Mouse (Mus musculus) hindbrain, embryonic 14.5 days (tissue): Measurements from ENCODE around the gene Nat10. TPM values are rescaled to one million over a fixed set of nuclear protein-coding genes. Genes with fewer than 3 reads are reported as not detected.

ENCODE experiments used
- ATAC-seq: fragments of 200-750 bp; cut with Nextera tagmentation; 2 replicates; pipeline ENCODE4 v1.8.0; 2017; ENCODE audit warnings: moderate number of reproducible peaks, mild to moderate bottlenecking, moderate TSS enrichment, moderate library complexity; ENCODE audit not compliant: low FRiP score
- DNase-seq: peaks from one replicate; pipeline ENCODE4 v3.0.0-alpha.2; 2015; ENCODE audit warnings: low spot score
- H3K27ac ChIP-seq: fragments of 300-500 bp; sonication (generic); 2 replicates; pipeline ENCODE4 v1.5.1; 2014; ENCODE audit warnings: mild to moderate bottlenecking, moderate library complexity
- H3K27me3 ChIP-seq: fragments of 300-500 bp; sonication (generic); 2 replicates; pipeline ENCODE4 v1.6.1; 2014; ENCODE audit warnings: mild to moderate bottlenecking, low read length, mixed read lengths; ENCODE audit not compliant: control insufficient read depth, insufficient read depth
- H3K36me3 ChIP-seq: fragments of 300-500 bp; sonication (generic); replicated peaks from 2 replicates; pipeline ENCODE4 v1.6.1; 2014; ENCODE audit not compliant: control insufficient read depth, insufficient read depth
- H3K4me1 ChIP-seq: fragments of 300-500 bp; sonication (generic); replicated peaks from 2 replicates; pipeline ENCODE4 v1.6.1; 2014; ENCODE audit warnings: antibody characterized with exemption, low read length, mixed read lengths; ENCODE audit not compliant: control insufficient read depth, insufficient read depth
- H3K4me2 ChIP-seq: fragments of 300-500 bp; sonication (generic); replicated peaks from 2 replicates; pipeline ENCODE4 v1.6.1; 2014; ENCODE audit warnings: mild to moderate bottlenecking, moderate library complexity
- H3K4me3 ChIP-seq: fragments of 300-500 bp; sonication (generic); replicated peaks from 2 replicates; pipeline ENCODE4 v1.5.1; 2014; ENCODE audit warnings: mild to moderate bottlenecking, low read length
- H3K9ac ChIP-seq: fragments of 300-500 bp; sonication (generic); 2 replicates; pipeline ENCODE4 v1.6.1; 2014
- H3K9me3 ChIP-seq: fragments of 300-500 bp; sonication (generic); 2 replicates; pipeline ENCODE4 v1.6.1; 2016; ENCODE audit warnings: low read length; ENCODE audit not compliant: control insufficient read depth
- WGBS: fragments of 180-500 bp; shearing (Covaris S2); extraction: QIAGEN DNeasy Blood & Tissue Kit; methylation state at CpG from one replicate; pipeline ENCODE4 v1.1.7; 2014; 5-methylcytosine and 5-hydroxymethylcytosine counted together
- polyA plus RNA-seq: library from polyadenylated mRNA; unstranded; fragments of >200 nt; fragmentation: Nextera tagmentation; extraction: Ambion mirVana; gene quantifications from 2 replicates; pipeline ENCODE4 v1.2.1, GENCODE M21; 2014

Gene Nat10
- polyA plus RNA-seq, 1 experiment from 2014 or later = 18.3 TPM

- no peaks in the 10 kb centered on the region for H3K9me3 ChIP-seq
Observed at GRCm38 (mm10) chr2:103690425-103690824, 70.6 kb downstream of the Nat10 start.

GRCm38 (mm10) chr2:103687888-103688287 is 73.2 kb downstream of the Nat10 start:
- no peaks in the 10 kb centered on the region for H3K27me3 ChIP-seq
- H3K36me3 ChIP-seq = no peaks in the 10 kb centered on the region
- no peak for DNase-seq
- H3K4me3 ChIP-seq = no peak overlapping the region
- peaks cover 8% of the 10 kb centered on the region; the same call in 1 of the 2 replicates for H3K4me1 ChIP-seq
- no peak overlapping the region for H3K9ac ChIP-seq
- no peak for ATAC-seq
- no peak overlapping the region for H3K27ac ChIP-seq
- H3K9me3 ChIP-seq = no peaks in the 10 kb centered on the region
- no peak overlapping the region for H3K4me2 ChIP-seq

More at GRCm38 (mm10) chr2:103690425-103690824, 70.6 kb downstream of the Nat10 start:
- Histone ChIP-seq H3K4me2 (no peak overlapping the region), H3K27ac (peak overlapping the region; percentile 44), H3K9ac (no peak overlapping the region), H3K27me3 (no peaks in the 10 kb centered on the region), H3K36me3 (no peaks in the 10 kb centered on the region), H3K4me3 (no peak overlapping the region), H3K4me1 (peaks cover 8% of the 10 kb centered on the region; the same call in 1 of the 2 replicates)
- DNase-seq = peak; percentile 67
- WGBS = 6% methylated on average over 6 of the region's 6 CpGs
- peak; percentile 90 for ATAC-seq

GRCm38 (mm10) chr2:103687143-103687542 is 73.9 kb downstream of the Nat10 start:
- Histone ChIP-seq H3K27me3 (no peaks in the 10 kb centered on the region), H3K4me3 (no peak overlapping the region), H3K4me2 (no peak overlapping the region), H3K9ac (no peak overlapping the region), H3K27ac (no peak overlapping the region), H3K36me3 (no peaks in the 10 kb centered on the region), H3K4me1 (peaks cover 8% of the 10 kb centered on the region; the same call in 1 of the 2 replicates), H3K9me3 (no peaks in the 10 kb centered on the region)
- ATAC-seq (no peak), DNase-seq (no peak)

GRCm38 (mm10) chr2:103685581-103685980 is 75.5 kb downstream of the Nat10 start:
- 83% methylated on average over 4 of the region's 4 CpGs for WGBS
- Histone ChIP-seq H3K27ac (no peak overlapping the region), H3K4me3 (no peak overlapping the region), H3K9ac (no peak overlapping the region), H3K4me1 (peaks cover 4% of the 10 kb centered on the region; the same call in 1 of the 2 replicates), H3K27me3 (no peaks in the 10 kb centered on the region), H3K36me3 (no peaks in the 10 kb centered on the region), H3K4me2 (no peak overlapping the region), H3K9me3 (no peaks in the 10 kb centered on the region)
- no peak for DNase-seq
- ATAC-seq = no peak

GRCm38 (mm10) chr2:103684926-103685577 is 76.0 kb downstream of the Nat10 start:
- DNase-seq (no peak), ATAC-seq (no peak)
- H3K27me3 ChIP-seq = no peaks in the 10 kb centered on the region
- H3K27ac ChIP-seq = no peak overlapping the region
- no peak overlapping the region for H3K4me3 ChIP-seq
- WGBS = 77% methylated on average over 7 of the region's 7 CpGs
- no peaks in the 10 kb centered on the region for H3K36me3 ChIP-seq
- H3K9me3 ChIP-seq = no peaks in the 10 kb centered on the region
- H3K4me1 ChIP-seq = no peaks in the 10 kb centered on the region
- no peak overlapping the region for H3K9ac ChIP-seq
- H3K4me2 ChIP-seq = no peak overlapping the region

- no peak for ATAC-seq
- Histone ChIP-seq H3K4me3 (no peak overlapping the region), H3K27ac (no peak overlapping the region), H3K9me3 (no peaks in the 10 kb centered on the region), H3K36me3 (no peaks in the 10 kb centered on the region), H3K4me2 (no peak overlapping the region), H3K4me1 (no peaks in the 10 kb centered on the region), H3K27me3 (no peaks in the 10 kb centered on the region), H3K9ac (no peak overlapping the region)
- WGBS = 89% methylated on average over 2 of the region's 2 CpGs
- no peak for DNase-seq
Observed at GRCm38 (mm10) chr2:103684431-103684830, 76.6 kb downstream of the Nat10 start.

- Histone ChIP-seq H3K4me1 (no peaks in the 10 kb centered on the region), H3K9ac (no peak overlapping the region), H3K4me3 (no peak overlapping the region), H3K27ac (no peak overlapping the region), H3K27me3 (no peaks in the 10 kb centered on the region), H3K36me3 (no peaks in the 10 kb centered on the region), H3K4me2 (no peak overlapping the region), H3K9me3 (no peaks in the 10 kb centered on the region)
- ATAC-seq (peak; percentile 66), DNase-seq (no peak)
- WGBS = 67% methylated on average over 9 of the region's 9 CpGs
Observed at GRCm38 (mm10) chr2:103682927-103683442, 78.1 kb downstream of the Nat10 start.

- no peaks in the 10 kb centered on the region for H3K36me3 ChIP-seq
- DNase-seq = no peak
- H3K4me2 ChIP-seq = no peak overlapping the region
- no peak overlapping the region for H3K27ac ChIP-seq
- H3K27me3 ChIP-seq = no peaks in the 10 kb centered on the region
- H3K4me1 ChIP-seq = no peaks in the 10 kb centered on the region
- WGBS = 78% methylated on average over 9 of the region's 9 CpGs
- H3K4me3 ChIP-seq = no peak overlapping the region
- no peaks in the 10 kb centered on the region for H3K9me3 ChIP-seq
- H3K9ac ChIP-seq = no peak overlapping the region
- no peak for ATAC-seq
Observed at GRCm38 (mm10) chr2:103682261-103682722, 78.8 kb downstream of the Nat10 start.

- ATAC-seq = no peak
- no peak for DNase-seq
- no peak overlapping the region for H3K9ac ChIP-seq
- H3K9me3 ChIP-seq = no peaks in the 10 kb centered on the region
- no peaks in the 10 kb centered on the region for H3K36me3 ChIP-seq
- WGBS = 86% methylated on average over 5 of the region's 5 CpGs
- H3K4me3 ChIP-seq = no peak overlapping the region
- H3K4me2 ChIP-seq = no peak overlapping the region
- no peaks in the 10 kb centered on the region for H3K4me1 ChIP-seq
- H3K27ac ChIP-seq = no peak overlapping the region
- H3K27me3 ChIP-seq = no peaks in the 10 kb centered on the region
Observed at GRCm38 (mm10) chr2:103681149-103681548, 79.9 kb downstream of the Nat10 start.
